Mouse (Mus musculus): ENCODE data around the gene Kptn. TPM values are rescaled to one million over a fixed set of nuclear protein-coding genes. Genes with fewer than 3 reads are reported as not detected.

Gene Kptn
- polyA plus RNA-seq, 1 experiment from 2014 or later: 32.5 TPM

DNA sequence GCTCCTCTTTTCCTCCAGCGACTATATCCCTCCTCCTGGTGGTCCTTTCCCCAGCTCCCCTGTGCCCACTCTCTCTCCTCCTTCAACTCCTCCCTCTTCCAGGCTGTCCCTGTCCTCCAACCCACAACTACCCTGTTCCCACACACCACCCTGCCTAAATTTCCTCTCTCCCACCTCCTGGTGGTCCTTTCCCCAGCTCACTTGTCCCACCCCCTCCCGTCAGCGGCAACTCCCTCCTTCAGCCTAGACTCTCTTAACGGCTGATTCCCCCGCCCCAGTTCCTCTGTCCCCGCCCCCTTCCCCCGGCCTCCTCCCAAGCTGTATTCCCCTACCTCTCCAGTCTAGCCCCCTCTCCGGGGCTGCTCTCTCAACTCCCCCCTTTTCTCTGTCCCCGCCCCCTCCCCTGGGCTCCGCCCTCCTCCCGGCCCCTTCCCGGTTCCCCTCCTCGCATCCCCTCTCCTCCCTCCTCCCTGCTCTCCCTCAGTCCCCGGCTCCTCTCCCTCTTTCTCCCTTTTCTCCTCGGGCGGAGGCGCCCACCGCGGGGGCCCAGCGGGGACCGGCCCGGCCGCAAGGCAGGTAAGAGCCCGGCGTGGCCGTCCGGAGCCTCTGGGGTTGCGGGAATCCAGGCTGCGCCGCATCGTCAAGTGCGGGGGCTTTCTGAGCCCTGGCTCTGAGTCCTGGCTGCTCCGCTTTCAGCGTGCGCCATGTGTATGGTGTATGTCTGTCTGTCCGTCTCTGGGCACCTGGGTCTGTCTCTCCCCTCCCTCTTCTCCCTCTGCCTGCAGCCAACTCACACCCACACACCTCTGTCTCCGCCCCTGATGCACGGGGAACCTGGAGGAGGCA, 10.4 kb downstream of the Kptn start:
- peak; percentile 64 for ATAC-seq (replicated peaks; ENCODE audit: extremely low read depth, insufficient read depth, low FRiP score)
- Histone ChIP-seq H3K27me3 (ENCODE audit: control insufficient read depth, insufficient read depth, low read length) (peaks cover 5% of the 10 kb centered on the region; the same call in 1 of the 2 replicates), H3K4me2 (ENCODE audit: low read depth, low read length) (peak overlapping the region; percentile 86), H3K36me3 (ENCODE audit: control insufficient read depth, insufficient read depth) (peaks cover 4% of the 10 kb centered on the region; the same call in 1 of the 2 replicates), H3K9ac (ENCODE audit: low read length) (peak overlapping the region; percentile 77), H3K4me3 (ENCODE audit: low read length) (peak overlapping the region; percentile 67), H3K27ac (ENCODE audit: low read length) (peak overlapping the region; percentile 66), H3K4me1 (ENCODE audit: control insufficient read depth, insufficient read depth, low read length) (peaks cover 22% of the 10 kb centered on the region), H3K9me3 (replicated peaks; ENCODE audit: control insufficient read depth, low read length) (no peaks in the 10 kb centered on the region)
- whole genome bisulfite sequencing: 2% methylated on average over 36 of the region's 38 CpGs

- no peak overlapping the region for H3K27ac ChIP-seq (ENCODE audit: low read length)
- H3K27me3 ChIP-seq (ENCODE audit: control insufficient read depth, insufficient read depth, low read length): peaks cover 5% of the 10 kb centered on the region; the same call in 1 of the 2 replicates
- H3K9me3 ChIP-seq (replicated peaks; ENCODE audit: control insufficient read depth, low read length): no peaks in the 10 kb centered on the region
- ATAC-seq (replicated peaks; ENCODE audit: extremely low read depth, insufficient read depth, low FRiP score): no peak
- H3K36me3 ChIP-seq (ENCODE audit: control insufficient read depth, insufficient read depth): no peaks in the 10 kb centered on the region
- peaks cover 22% of the 10 kb centered on the region for H3K4me1 ChIP-seq (ENCODE audit: control insufficient read depth, insufficient read depth, low read length)
- peak overlapping the region; percentile 67 for H3K4me3 ChIP-seq (ENCODE audit: low read length)
- H3K4me2 ChIP-seq (ENCODE audit: low read depth, low read length): peak overlapping the region; percentile 86
- WGBS: 36% methylated on average over 13 of the region's 13 CpGs
- H3K9ac ChIP-seq (ENCODE audit: low read length): peak overlapping the region; percentile 77; the same call in 1 of the 2 replicates
These were observed 11.4 kb downstream of the Kptn start for GRCm38 (mm10) chr7:16130956-16131634.

DNA sequence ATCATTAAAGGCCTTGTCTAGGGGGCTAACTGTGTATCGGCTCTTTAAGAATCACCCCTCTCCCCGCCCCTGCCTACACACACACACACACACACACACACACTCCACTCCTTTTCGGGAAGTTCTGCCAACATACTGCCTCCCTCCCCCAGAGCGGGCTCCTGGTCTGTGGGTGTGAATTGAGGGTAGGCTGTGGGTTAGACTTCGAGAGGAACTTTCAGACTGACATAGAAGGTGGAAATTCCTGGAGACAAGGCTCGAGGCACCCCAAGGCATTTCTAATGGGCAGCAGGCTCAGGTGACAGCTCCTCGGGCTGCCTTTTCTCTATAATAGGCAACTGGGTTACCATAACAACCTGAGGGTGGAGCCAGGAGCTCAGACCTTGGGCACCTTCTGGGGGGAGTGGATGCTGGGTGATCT, 12.5 kb downstream of the Kptn start:
- Histone ChIP-seq H3K4me2 (ENCODE audit: low read depth, low read length) (no peak overlapping the region), H3K4me1 (ENCODE audit: control insufficient read depth, insufficient read depth, low read length) (peaks cover 22% of the 10 kb centered on the region), H3K9me3 (replicated peaks; ENCODE audit: control insufficient read depth, low read length) (no peaks in the 10 kb centered on the region), H3K27me3 (ENCODE audit: control insufficient read depth, insufficient read depth, low read length) (peaks cover 5% of the 10 kb centered on the region; the same call in 1 of the 2 replicates), H3K27ac (ENCODE audit: low read length) (no peak overlapping the region), H3K9ac (ENCODE audit: low read length) (no peak overlapping the region), H3K4me3 (ENCODE audit: low read length) (no peak overlapping the region), H3K36me3 (ENCODE audit: control insufficient read depth, insufficient read depth) (no peaks in the 10 kb centered on the region)
- no peak for ATAC-seq (replicated peaks; ENCODE audit: extremely low read depth, insufficient read depth, low FRiP score)
- WGBS: 14% methylated on average over 7 of the region's 7 CpGs

- Histone ChIP-seq H3K4me1 (ENCODE audit: control insufficient read depth, insufficient read depth, low read length) (peaks cover 21% of the 10 kb centered on the region), H3K36me3 (ENCODE audit: control insufficient read depth, insufficient read depth) (no peaks in the 10 kb centered on the region), H3K9me3 (replicated peaks; ENCODE audit: control insufficient read depth, low read length) (no peaks in the 10 kb centered on the region), H3K27ac (ENCODE audit: low read length) (no peak overlapping the region), H3K9ac (ENCODE audit: low read length) (no peak overlapping the region), H3K4me2 (ENCODE audit: low read depth, low read length) (no peak overlapping the region), H3K4me3 (ENCODE audit: low read length) (no peak overlapping the region), H3K27me3 (ENCODE audit: control insufficient read depth, insufficient read depth, low read length) (peaks cover 5% of the 10 kb centered on the region; the same call in 1 of the 2 replicates)
- ATAC-seq (replicated peaks; ENCODE audit: extremely low read depth, insufficient read depth, low FRiP score): no peak
- WGBS: 55% methylated on average over 3 of the region's 3 CpGs
These were observed 13.2 kb downstream of the Kptn start for GRCm38 (mm10) chr7:16132926-16133325.

- H3K4me1 ChIP-seq (ENCODE audit: control insufficient read depth, insufficient read depth, low read length): peaks cover 14% of the 10 kb centered on the region
- no peaks in the 10 kb centered on the region for H3K36me3 ChIP-seq (ENCODE audit: control insufficient read depth, insufficient read depth)
- H3K4me2 ChIP-seq (ENCODE audit: low read depth, low read length): no peak overlapping the region
- H3K27ac ChIP-seq (ENCODE audit: low read length): no peak overlapping the region
- no peaks in the 10 kb centered on the region for H3K9me3 ChIP-seq (replicated peaks; ENCODE audit: control insufficient read depth, low read length)
- H3K27me3 ChIP-seq (ENCODE audit: control insufficient read depth, insufficient read depth, low read length): peaks cover 5% of the 10 kb centered on the region; the same call in 1 of the 2 replicates
- WGBS: 91% methylated on average over 9 of the region's 9 CpGs
- H3K4me3 ChIP-seq (ENCODE audit: low read length): no peak overlapping the region
- H3K9ac ChIP-seq (ENCODE audit: low read length): no peak overlapping the region
- no peak for ATAC-seq (replicated peaks; ENCODE audit: extremely low read depth, insufficient read depth, low FRiP score)
These were observed 14.0 kb downstream of the Kptn start for GRCm38 (mm10) chr7:16133691-16134090.

DNA sequence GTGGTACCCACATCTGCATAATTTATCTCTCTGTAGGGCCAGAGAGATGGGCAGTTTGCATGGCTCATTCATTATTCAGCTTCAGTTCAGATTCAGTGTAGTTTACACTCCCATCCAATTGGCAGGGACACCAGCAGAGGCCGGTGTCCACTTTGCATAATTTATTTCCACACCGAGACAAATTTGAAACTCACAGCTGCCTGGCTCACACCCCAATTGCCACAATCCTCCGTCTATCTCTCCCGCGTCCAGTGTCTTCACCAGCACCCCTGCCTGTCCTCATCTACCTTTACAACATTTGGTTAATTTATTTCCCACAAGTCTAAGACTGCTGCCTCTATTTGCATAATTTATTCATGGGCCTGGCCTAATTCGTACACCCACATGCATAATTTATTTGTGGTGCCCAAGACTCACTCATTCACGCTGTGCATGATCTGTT, 15.3 kb downstream of the Kptn start:
- WGBS: 75% methylated on average over 7 of the region's 7 CpGs
- no peak for ATAC-seq (replicated peaks; ENCODE audit: extremely low read depth, insufficient read depth, low FRiP score)
- Histone ChIP-seq H3K36me3 (ENCODE audit: control insufficient read depth, insufficient read depth) (no peaks in the 10 kb centered on the region), H3K27me3 (ENCODE audit: control insufficient read depth, insufficient read depth, low read length) (peaks cover 5% of the 10 kb centered on the region; the same call in 1 of the 2 replicates), H3K27ac (ENCODE audit: low read length) (no peak overlapping the region), H3K9ac (ENCODE audit: low read length) (no peak overlapping the region), H3K4me1 (ENCODE audit: control insufficient read depth, insufficient read depth, low read length) (peaks cover 9% of the 10 kb centered on the region), H3K9me3 (replicated peaks; ENCODE audit: control insufficient read depth, low read length) (no peaks in the 10 kb centered on the region), H3K4me2 (ENCODE audit: low read depth, low read length) (no peak overlapping the region), H3K4me3 (ENCODE audit: low read length) (no peak overlapping the region)

DNA sequence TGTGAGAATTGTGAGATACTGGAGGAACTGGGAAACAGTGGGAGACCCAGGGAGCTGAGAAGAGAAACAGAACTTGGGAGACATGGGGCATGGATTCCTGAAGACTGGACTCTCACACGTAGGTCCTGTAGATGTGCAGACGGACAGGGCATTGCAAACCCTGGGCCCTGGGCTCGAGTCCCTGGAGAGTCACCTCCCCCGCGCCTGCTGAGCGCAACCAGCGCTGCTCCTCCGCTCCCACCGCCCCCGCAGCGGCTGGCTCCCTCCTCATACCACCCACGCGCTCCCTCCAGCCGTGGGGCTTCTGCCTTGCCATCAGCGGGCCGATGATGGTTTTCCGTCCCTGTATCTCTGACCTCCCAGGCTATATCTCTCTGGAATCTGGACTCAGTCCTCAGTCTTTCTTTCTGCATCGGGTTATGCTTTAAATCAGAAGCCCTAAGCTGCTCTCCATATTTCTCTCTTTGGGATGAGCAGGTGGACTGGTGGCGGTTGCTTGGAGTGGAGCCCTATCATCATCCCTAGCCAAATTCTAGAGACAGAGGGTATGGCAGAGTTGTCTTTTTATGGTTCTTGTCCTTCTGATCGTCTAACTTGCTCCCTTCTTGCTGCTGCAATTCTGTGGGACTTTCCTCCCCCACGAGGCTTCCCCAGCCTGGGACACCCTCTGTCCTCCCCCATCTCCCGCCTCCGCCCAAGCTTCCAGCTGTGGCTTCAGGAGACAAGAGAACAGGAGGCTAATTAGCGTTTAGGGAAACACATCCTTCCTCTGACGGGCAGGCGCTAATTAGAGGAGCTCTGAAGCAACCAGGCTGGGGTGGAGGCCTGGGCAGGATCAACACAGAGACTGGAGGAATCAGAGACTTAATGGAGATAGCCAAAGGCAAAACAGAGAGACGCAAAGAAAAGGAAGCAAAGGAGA, 27.1 kb downstream of the Kptn start:
- H3K27me3 ChIP-seq (ENCODE audit: control insufficient read depth, insufficient read depth, low read length): peaks cover 14% of the 10 kb centered on the region
- no peaks in the 10 kb centered on the region for H3K4me1 ChIP-seq (ENCODE audit: control insufficient read depth, insufficient read depth, low read length)
- ATAC-seq (replicated peaks; ENCODE audit: extremely low read depth, insufficient read depth, low FRiP score): no peak
- no peak overlapping the region for H3K4me3 ChIP-seq (ENCODE audit: low read length)
- H3K9me3 ChIP-seq (replicated peaks; ENCODE audit: control insufficient read depth, low read length): no peaks in the 10 kb centered on the region
- H3K36me3 ChIP-seq (ENCODE audit: control insufficient read depth, insufficient read depth): no peaks in the 10 kb centered on the region
- H3K27ac ChIP-seq (ENCODE audit: low read length): no peak overlapping the region
- 32% methylated on average over 27 of the region's 27 CpGs for WGBS
- H3K4me2 ChIP-seq (ENCODE audit: low read depth, low read length): no peak overlapping the region
- no peak overlapping the region for H3K9ac ChIP-seq (ENCODE audit: low read length)

GRCm38 (mm10) chr7:16147643-16148042, 27.9 kb downstream of the Kptn start:
- Histone ChIP-seq H3K9ac (ENCODE audit: low read length) (no peak overlapping the region), H3K4me1 (ENCODE audit: control insufficient read depth, insufficient read depth, low read length) (no peaks in the 10 kb centered on the region), H3K27me3 (ENCODE audit: control insufficient read depth, insufficient read depth, low read length) (peaks cover 14% of the 10 kb centered on the region), H3K4me3 (ENCODE audit: low read length) (no peak overlapping the region), H3K36me3 (ENCODE audit: control insufficient read depth, insufficient read depth) (no peaks in the 10 kb centered on the region), H3K4me2 (ENCODE audit: low read depth, low read length) (no peak overlapping the region), H3K27ac (ENCODE audit: low read length) (no peak overlapping the region), H3K9me3 (replicated peaks; ENCODE audit: control insufficient read depth, low read length) (no peaks in the 10 kb centered on the region)
- 12% methylated on average over 15 of the region's 15 CpGs for WGBS
- no peak for ATAC-seq (replicated peaks; ENCODE audit: extremely low read depth, insufficient read depth, low FRiP score)
